ENCODE assay signal across 29 mouse cellular contexts in the genomic region with DNA sequence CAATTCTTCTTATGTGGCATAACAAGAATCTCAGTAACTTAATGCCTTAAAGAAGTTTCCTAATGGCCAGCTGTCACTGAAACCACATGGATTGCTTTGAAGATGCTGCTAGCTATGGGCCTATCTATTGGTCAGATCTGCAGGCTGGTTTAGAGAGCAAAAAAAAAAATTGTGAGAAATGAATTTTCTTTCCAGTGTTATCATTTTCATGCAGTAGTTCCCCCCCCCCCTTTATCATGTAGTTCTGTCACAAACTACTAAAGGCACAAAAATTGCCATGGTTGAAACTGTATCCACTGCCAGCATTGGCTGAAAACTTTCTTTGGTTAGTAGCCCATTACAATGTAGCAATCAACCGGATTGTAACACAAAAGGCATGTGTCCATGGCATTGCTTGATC.
"Had no signal": no experiment of that assay in that cellular context is flagged by ENCODE, and none has a peak within 500 bp of the region (broad histone marks: within the 10 kb centered on the region; RNA-seq: fewer than 3 reads in every experiment).

No protein-coding gene starts in this region.

- H3K9ac ChIP-seq: heart, embryonic 12.5 days; heart, embryonic 13.5 days; heart, embryonic 15.5 days; hindbrain, embryonic 12.5 days; hindbrain, embryonic 13.5 days; hindbrain, embryonic 14.5 days; hindbrain, embryonic 15.5 days; intestine, embryonic 15.5 days; kidney, embryonic 15.5 days had no signal

- H3K9me3 ChIP-seq: heart, embryonic 12.5 days; heart, embryonic 13.5 days; heart, embryonic 15.5 days; hindbrain, embryonic 10.5 days; hindbrain, embryonic 12.5 days; hindbrain, embryonic 13.5 days; hindbrain, embryonic 15.5 days; intestine, embryonic 15.5 days; kidney, embryonic 15.5 days had no signal

- H3K36me3 ChIP-seq: heart, embryonic 12.5 days; heart, embryonic 13.5 days; heart, embryonic 15.5 days; hindbrain, embryonic 10.5 days; hindbrain, embryonic 12.5 days; hindbrain, embryonic 13.5 days; hindbrain, embryonic 15.5 days; intestine, embryonic 15.5 days; kidney, embryonic 15.5 days had no signal

- DNase-seq: heart, postnatal 10 days; heart, postnatal 36 days; heart, postnatal 4 days; kidney, adult 11 months; kidney, adult 18-20 months; kidney, adult 2 months; kidney, adult 8-10 months; kidney, adult 9 months; kidney, postnatal 10 days; kidney, postnatal 14 days; kidney, postnatal 25 days; kidney, postnatal 36 days; kidney, postnatal 4 days; layer of hippocampus, adult 9-11 months; layer of hippocampus, postnatal 36 days had no signal

- H3K4me3 ChIP-seq: heart, embryonic 12.5 days; heart, embryonic 13.5 days; heart, embryonic 15.5 days; hindbrain, embryonic 10.5 days; hindbrain, embryonic 12.5 days; hindbrain, embryonic 13.5 days; hindbrain, embryonic 15.5 days; intestine, embryonic 15.5 days; kidney, embryonic 15.5 days; layer of hippocampus, adult 2 months; left cerebral cortex, adult 2 months had no signal

- H3K27ac ChIP-seq: heart, embryonic 13.5 days; heart, embryonic 15.5 days; hindbrain, embryonic 10.5 days; hindbrain, embryonic 12.5 days; hindbrain, embryonic 13.5 days; hindbrain, embryonic 14.5 days; hindbrain, embryonic 15.5 days; hindbrain, postnatal 0 days; intestine, embryonic 15.5 days; kidney, embryonic 15.5 days; kidney, postnatal 0 days; layer of hippocampus, adult 2 months; left cerebral cortex, adult 2 months had no signal

- H3K4me1 ChIP-seq: heart, embryonic 12.5 days; heart, embryonic 13.5 days; heart, embryonic 15.5 days; hindbrain, embryonic 10.5 days; hindbrain, embryonic 12.5 days; hindbrain, embryonic 15.5 days; intestine, embryonic 15.5 days; kidney, embryonic 15.5 days had no signal

- H3K27me3 ChIP-seq: heart, embryonic 12.5 days; heart, embryonic 13.5 days; heart, embryonic 15.5 days; hindbrain, embryonic 12.5 days; hindbrain, embryonic 13.5 days; hindbrain, embryonic 15.5 days; intestine, embryonic 15.5 days; kidney, embryonic 15.5 days had no signal
